Mouse (Mus musculus) intestine, postnatal 0 days (tissue): ENCODE data around the gene Fam171a1. TPM values are rescaled to one million over a fixed set of nuclear protein-coding genes. Genes with fewer than 3 reads are reported as not detected.

Source experiments
- ATAC-seq: fragments of 200-750 bp; cut with Nextera tagmentation; 2 replicates; pipeline ENCODE4 v1.8.0; 2017; ENCODE audit warnings: mild to moderate bottlenecking, moderate TSS enrichment, moderate library complexity
- H3K27ac ChIP-seq: fragments of 300-500 bp; sonication (generic); 2 replicates; pipeline ENCODE4 v1.5.1; 2014; ENCODE audit warnings: mild to moderate bottlenecking, low read depth, low read length, moderate library complexity
- H3K27me3 ChIP-seq: fragments of 300-500 bp; sonication (generic); replicated peaks from 2 replicates; pipeline ENCODE4 v1.6.1; 2014; ENCODE audit warnings: low read length, mixed read lengths; ENCODE audit not compliant: control insufficient read depth, insufficient read depth
- H3K36me3 ChIP-seq: fragments of 300-500 bp; sonication (generic); 2 replicates; pipeline ENCODE4 v1.6.1; 2014; ENCODE audit warnings: mild to moderate bottlenecking, moderate library complexity; ENCODE audit not compliant: control insufficient read depth, insufficient read depth
- H3K4me1 ChIP-seq: fragments of 300-500 bp; sonication (generic); replicated peaks from 2 replicates; pipeline ENCODE4 v1.6.1; 2014; ENCODE audit warnings: antibody characterized with exemption, low read length, mixed read lengths; ENCODE audit not compliant: control insufficient read depth, insufficient read depth
- H3K4me2 ChIP-seq: fragments of 300-500 bp; sonication (generic); replicated peaks from 2 replicates; pipeline ENCODE4 v1.6.1; 2014; ENCODE audit warnings: low read depth, mild to moderate bottlenecking, moderate library complexity
- H3K4me3 ChIP-seq: fragments of 300-500 bp; sonication (generic); 2 replicates; pipeline ENCODE4 v1.5.1; 2014; ENCODE audit warnings: low read depth, low read length
- H3K9ac ChIP-seq: fragments of 300-500 bp; sonication (generic); 2 replicates; pipeline ENCODE4 v1.6.1; 2014; ENCODE audit warnings: mild to moderate bottlenecking, low read depth, low read length
- H3K9me3 ChIP-seq: fragments of 300-500 bp; sonication (generic); 2 replicates; pipeline ENCODE4 v1.6.1; 2016; ENCODE audit warnings: mixed run types; ENCODE audit not compliant: control insufficient read depth
- CTCF ChIP-seq: sonication (generic); IDR thresholded peaks from 2 replicates; pipeline ENCODE4 v1.5.1; 2016; ENCODE audit warnings: low read depth, mild to moderate bottlenecking, control low read depth, antibody characterized with exemption, moderate library complexity
- WGBS: fragments of 180-500 bp; shearing (Covaris S2); extraction: QIAGEN DNeasy Blood & Tissue Kit; methylation state at CpG from one replicate; pipeline ENCODE4 v1.1.7; 2014; 5-methylcytosine and 5-hydroxymethylcytosine counted together
- polyA plus RNA-seq: library from polyadenylated mRNA; unstranded; fragments of >200 nt; fragmentation: Nextera tagmentation; extraction: Ambion mirVana; gene quantifications from 2 replicates; pipeline ENCODE4 v1.2.1, GENCODE M21; 2015

Fam171a1 gene
- polyA plus RNA-seq, 1 experiment from 2014 or later = 8.6 TPM

DNA sequence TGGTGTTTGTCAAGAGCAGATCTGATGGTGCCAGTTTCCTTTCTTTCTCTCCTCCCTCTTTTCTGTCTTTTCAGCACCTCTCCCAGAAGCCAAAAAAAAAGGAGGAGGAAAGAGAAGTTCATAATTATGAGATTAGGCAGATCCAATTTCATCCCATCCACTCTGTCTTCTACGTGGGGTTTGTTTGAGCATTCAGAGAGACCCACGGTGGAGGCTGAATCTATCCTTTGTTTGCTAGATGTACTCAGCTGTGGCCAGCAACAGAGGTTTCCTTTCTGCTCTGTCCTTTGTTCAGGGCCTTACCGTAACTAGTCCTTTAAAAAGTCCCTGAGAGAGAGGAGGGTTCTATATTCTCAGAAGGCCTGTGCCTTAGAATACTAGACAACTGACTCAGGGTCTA lies 25.6 kb downstream of the Fam171a1 start:
- Histone ChIP-seq H3K4me1 (peaks cover 3% of the 10 kb centered on the region; the same call in 1 of the 2 replicates), H3K4me2 (no peak overlapping the region), H3K9me3 (no peaks in the 10 kb centered on the region), H3K27me3 (no peaks in the 10 kb centered on the region), H3K4me3 (no peak overlapping the region), H3K36me3 (no peaks in the 10 kb centered on the region), H3K9ac (no peak overlapping the region), H3K27ac (no peak overlapping the region)
- TF ChIP-seq CTCF = no peak
- 50% methylated on average over 3 of the region's 3 CpGs for WGBS
- no peak for ATAC-seq

DNA sequence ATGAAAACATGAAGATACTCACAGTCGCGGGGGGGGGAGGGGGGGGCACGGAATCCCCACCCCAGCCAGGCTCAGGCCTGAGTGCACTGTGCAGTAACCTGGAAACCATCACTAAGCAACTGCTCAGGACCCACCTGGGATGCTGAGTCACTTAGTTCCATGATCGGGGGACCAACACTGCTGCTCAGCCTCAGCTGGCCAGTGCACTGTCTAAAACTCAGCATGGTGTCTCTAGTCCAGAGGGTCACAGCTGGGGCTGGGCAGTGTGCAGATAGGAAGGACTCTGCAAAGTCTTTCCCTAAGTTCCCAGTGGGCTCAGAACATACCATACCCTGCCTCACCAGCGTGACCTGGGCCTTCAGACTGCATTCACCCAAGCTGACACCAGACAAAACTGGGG lies 26.6 kb downstream of the Fam171a1 start:
- Histone ChIP-seq H3K4me1 (0 out of 2 replicates have a peak, but pooled peaks cover 3% of the 10 kb centered on the region), H3K9ac (no peak overlapping the region), H3K4me3 (no peak overlapping the region), H3K9me3 (no peaks in the 10 kb centered on the region), H3K27me3 (no peaks in the 10 kb centered on the region), H3K4me2 (no peak overlapping the region), H3K36me3 (no peaks in the 10 kb centered on the region), H3K27ac (no peak overlapping the region)
- 62% methylated on average over 5 of the region's 5 CpGs for WGBS
- no peak for ATAC-seq
- TF ChIP-seq CTCF = no peak

DNA sequence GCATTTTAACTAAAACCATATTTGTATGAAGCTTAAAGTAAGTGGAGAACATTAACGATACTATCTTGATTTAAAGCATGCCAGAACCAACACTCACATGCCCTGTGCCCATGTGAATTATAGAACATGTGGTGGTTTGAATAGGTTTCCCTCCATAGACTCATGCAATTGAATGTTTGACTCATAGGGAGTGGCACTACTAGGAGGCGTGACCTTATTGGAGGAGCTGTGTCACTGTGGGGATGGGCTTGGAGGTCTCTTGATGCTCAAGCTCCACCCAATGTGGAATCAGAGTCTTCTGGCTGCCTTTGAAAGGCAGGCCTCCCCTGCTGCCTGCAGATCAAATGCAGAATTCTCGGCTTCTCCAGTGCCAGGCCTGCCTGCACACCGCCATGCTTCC lies 27.8 kb downstream of the Fam171a1 start:
- H3K27ac ChIP-seq = no peak overlapping the region
- 74% methylated on average over 4 of the region's 4 CpGs for WGBS
- TF ChIP-seq CTCF = no peak
- no peak for ATAC-seq
- H3K36me3 ChIP-seq = no peaks in the 10 kb centered on the region
- H3K9ac ChIP-seq = no peak overlapping the region
- H3K9me3 ChIP-seq = no peaks in the 10 kb centered on the region
- H3K4me2 ChIP-seq = no peak overlapping the region
- H3K4me1 ChIP-seq = 0 out of 2 replicates have a peak, but pooled peaks cover 3% of the 10 kb centered on the region
- H3K27me3 ChIP-seq = no peaks in the 10 kb centered on the region
- no peak overlapping the region for H3K4me3 ChIP-seq

DNA sequence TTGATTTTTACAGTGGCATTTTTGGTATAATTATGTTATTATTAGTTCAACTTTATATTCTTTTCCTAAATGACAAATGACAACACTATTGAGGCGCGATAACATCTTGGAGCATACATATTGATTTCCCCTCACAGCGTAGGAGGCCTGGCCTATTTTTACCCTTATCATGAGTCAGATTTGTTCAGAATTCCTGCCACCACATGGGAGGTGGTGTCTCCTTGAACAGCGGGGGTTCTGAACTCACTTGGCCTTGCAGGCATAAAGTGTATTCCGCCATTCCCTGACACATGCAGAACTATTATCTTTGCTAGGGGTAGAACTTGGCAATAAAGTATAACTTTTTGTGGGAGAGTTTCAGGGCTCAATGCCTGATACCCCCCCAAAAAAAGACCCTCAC lies 30.3 kb downstream of the Fam171a1 start:
- no peak overlapping the region for H3K4me2 ChIP-seq
- no peaks in the 10 kb centered on the region for H3K27me3 ChIP-seq
- H3K4me3 ChIP-seq = no peak overlapping the region
- TF ChIP-seq CTCF = no peak
- H3K36me3 ChIP-seq = no peaks in the 10 kb centered on the region
- H3K27ac ChIP-seq = no peak overlapping the region
- ATAC-seq = no peak
- H3K4me1 ChIP-seq = no peaks in the 10 kb centered on the region
- WGBS = 81% methylated on average over 5 of the region's 5 CpGs
- no peak overlapping the region for H3K9ac ChIP-seq
- no peaks in the 10 kb centered on the region for H3K9me3 ChIP-seq

DNA sequence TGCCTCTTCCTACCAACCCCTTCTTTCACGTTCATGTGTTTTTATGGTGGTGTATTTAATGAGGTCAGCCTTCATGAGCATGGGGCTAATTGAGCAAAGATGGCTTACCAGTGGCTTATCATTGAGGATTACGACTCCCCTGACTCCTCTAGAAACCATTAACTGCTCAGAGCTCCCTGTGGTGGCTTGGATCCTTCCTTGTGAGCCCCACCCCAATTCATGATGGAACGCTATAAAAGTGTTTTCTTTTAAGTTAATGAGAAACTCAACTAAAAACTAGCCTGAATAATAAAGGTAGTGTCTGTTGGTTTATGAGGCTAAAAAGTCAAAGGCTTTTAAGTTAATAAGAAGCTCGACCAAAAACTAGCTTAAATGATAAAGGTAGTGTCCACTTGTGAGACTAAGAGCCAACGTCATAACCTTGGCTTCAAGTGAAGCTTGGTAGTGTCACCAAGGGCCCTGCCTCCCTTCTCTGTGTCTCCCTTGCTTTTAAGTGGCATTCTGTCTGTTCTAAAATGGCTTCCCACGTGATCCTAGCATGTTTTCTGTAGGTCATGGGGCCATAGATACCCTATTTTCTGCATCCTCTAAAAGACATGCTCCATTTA lies 33.6 kb downstream of the Fam171a1 start:
- no peak overlapping the region for H3K4me3 ChIP-seq
- ATAC-seq = peak; percentile 40
- H3K9me3 ChIP-seq = no peaks in the 10 kb centered on the region
- H3K36me3 ChIP-seq = no peaks in the 10 kb centered on the region
- 0 out of 2 replicates have a peak overlapping the region, but pooled peaks have one; percentile 6 for H3K4me2 ChIP-seq
- H3K27me3 ChIP-seq = no peaks in the 10 kb centered on the region
- H3K9ac ChIP-seq = no peak overlapping the region
- WGBS = 40% methylated on average over 6 of the region's 6 CpGs
- TF ChIP-seq CTCF = no peak
- H3K4me1 ChIP-seq = no peaks in the 10 kb centered on the region
- no peak overlapping the region for H3K27ac ChIP-seq

DNA sequence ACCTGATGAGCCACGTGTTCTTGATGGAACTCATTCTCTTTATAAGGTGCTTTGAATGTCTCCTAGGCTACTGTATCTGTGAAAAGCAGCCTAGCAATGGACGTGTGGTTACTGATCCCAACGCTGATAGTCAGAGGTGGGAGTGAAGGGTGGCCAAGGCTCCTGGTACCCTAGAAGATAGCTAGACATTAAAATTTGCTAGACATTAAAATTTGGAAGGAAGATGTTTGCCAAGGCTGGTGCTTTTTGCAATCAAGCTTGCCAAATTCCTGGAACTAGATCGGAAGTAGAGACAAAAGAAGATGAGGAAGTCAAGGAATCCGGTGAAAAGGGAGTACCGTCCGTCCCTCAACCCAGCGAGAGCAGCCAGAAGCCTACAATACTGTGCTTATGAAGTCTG lies 34.7 kb downstream of the Fam171a1 start:
- Histone ChIP-seq H3K27me3 (no peaks in the 10 kb centered on the region), H3K4me3 (no peak overlapping the region), H3K27ac (no peak overlapping the region), H3K36me3 (no peaks in the 10 kb centered on the region), H3K9ac (no peak overlapping the region), H3K4me1 (no peaks in the 10 kb centered on the region), H3K9me3 (no peaks in the 10 kb centered on the region), H3K4me2 (no peak overlapping the region)
- no peak for TF ChIP-seq CTCF
- 91% methylated on average over 8 of the region's 8 CpGs for WGBS
- no peak for ATAC-seq

DNA sequence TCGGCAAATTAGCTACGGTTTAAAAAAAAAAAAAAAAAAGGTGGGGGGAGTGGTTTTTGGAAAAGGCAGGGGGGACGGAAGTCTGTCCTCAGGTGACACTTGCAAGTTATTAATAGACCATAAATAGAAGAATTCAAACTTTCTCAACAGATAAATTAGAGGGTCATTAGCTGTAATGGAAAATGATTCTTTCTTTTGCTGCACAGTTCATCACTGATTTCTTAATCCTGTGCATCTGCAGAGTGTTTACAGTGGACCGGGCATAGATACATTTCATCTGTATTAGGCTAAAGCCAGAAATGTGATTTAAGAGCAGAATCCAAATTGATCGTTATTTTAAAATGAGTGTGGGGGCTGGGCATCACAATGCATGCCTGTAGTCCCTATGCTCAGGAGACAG lies 36.3 kb downstream of the Fam171a1 start:
- H3K9ac ChIP-seq = no peak overlapping the region
- WGBS = 66% methylated on average over 5 of the region's 5 CpGs
- no peaks in the 10 kb centered on the region for H3K9me3 ChIP-seq
- H3K4me1 ChIP-seq = no peaks in the 10 kb centered on the region
- ATAC-seq = no peak
- no peaks in the 10 kb centered on the region for H3K27me3 ChIP-seq
- H3K36me3 ChIP-seq = no peaks in the 10 kb centered on the region
- TF ChIP-seq CTCF = no peak
- no peak overlapping the region for H3K4me3 ChIP-seq
- no peak overlapping the region for H3K4me2 ChIP-seq
- H3K27ac ChIP-seq = no peak overlapping the region
